Mouse (Mus musculus) frontal cortex, postnatal 25 days (tissue): ENCODE measurements around the gene Hsd3b6.
"Not testable (repeated sequence)": the region's sequence is repeated elsewhere in the genome, so short reads cannot be mapped to it uniquely, and the experiment has no call there.

ENCODE experiments used
- DNase-seq, 2 experiments: peaks; one replicate each; pipeline ENCODE4 v3.0.0; 2022; ENCODE audit warnings: low spot score in 2 of 2

Gene Hsd3b6

GRCm38 (mm10) chr3:98814101-98814670 lies at the start of gene Hsd3b6:
Gene Hsd3b6, minus strand, starts transcription at chr3:98814443.
- DNase-seq: no peak

GRCm38 (mm10) chr3:98862800-98863199 lies 48.6 kb upstream of the Hsd3b6 start:
- DNase-seq: no peak

- no peak for DNase-seq
These were observed 45.3 kb upstream of the Hsd3b6 start, which contains the start of gene Hsd3b1 for GRCm38 (mm10) chr3:98859576-98859975. Gene Hsd3b1, minus strand, starts transcription at chr3:98859794.

GRCm38 (mm10) chr3:98858051-98858450 lies 43.8 kb upstream of the Hsd3b6 start:
- DNase-seq: no peak

- no peak for DNase-seq
These were observed 42.6 kb upstream of the Hsd3b6 start for GRCm38 (mm10) chr3:98856892-98857291.

- DNase-seq: no peak
These were observed 40.9 kb upstream of the Hsd3b6 start for GRCm38 (mm10) chr3:98855160-98855559.

- no peak for DNase-seq
These were observed 39.4 kb upstream of the Hsd3b6 start for GRCm38 (mm10) chr3:98853685-98854084.

GRCm38 (mm10) chr3:98853051-98853450 lies 38.8 kb upstream of the Hsd3b6 start:
- DNase-seq: no peak

GRCm38 (mm10) chr3:98852631-98853030 lies 38.4 kb upstream of the Hsd3b6 start:
- DNase-seq: no peak

- no peak for DNase-seq
These were observed 37.6 kb upstream of the Hsd3b6 start for GRCm38 (mm10) chr3:98851853-98852252.

- DNase-seq: no peak
These were observed 36.0 kb upstream of the Hsd3b6 start for GRCm38 (mm10) chr3:98850262-98850661.

GRCm38 (mm10) chr3:98848898-98849297 lies 34.7 kb upstream of the Hsd3b6 start:
- DNase-seq: no peak

- DNase-seq: not testable (repeated sequence)
These were observed 1.6 kb downstream of the Hsd3b6 start for GRCm38 (mm10) chr3:98812653-98813052.

- not testable (repeated sequence) for DNase-seq
These were observed 9.2 kb downstream of the Hsd3b6 start for GRCm38 (mm10) chr3:98805032-98805431.

GRCm38 (mm10) chr3:98786551-98786950 lies 27.7 kb downstream of the Hsd3b6 start:
- DNase-seq: no peak

- DNase-seq: no peak
These were observed 31.9 kb downstream of the Hsd3b6 start for GRCm38 (mm10) chr3:98782181-98782868.

- no peak for DNase-seq
These were observed 33.3 kb downstream of the Hsd3b6 start for GRCm38 (mm10) chr3:98780921-98781320.

GRCm38 (mm10) chr3:98764155-98764554 lies 50.1 kb downstream of the Hsd3b6 start:
- no peak for DNase-seq

GRCm38 (mm10) chr3:98756836-98757235 lies 57.4 kb downstream of the Hsd3b6 start:
- no peak for DNase-seq
